Mouse (Mus musculus) hindbrain, embryonic 14.5 days (tissue): ENCODE measurements at regions not wholly inside any gene's neighbourhood (a gene's known extent, or its start where the extent isn't known, plus 50 kb on each side); places are given as distances from the start of the nearest gene placed in this dataset.

Source experiments
- ATAC-seq: fragments of 200-750 bp; cut with Nextera tagmentation; 2 replicates; pipeline ENCODE4 v1.8.0; 2017; ENCODE audit warnings: moderate number of reproducible peaks, mild to moderate bottlenecking, moderate TSS enrichment, moderate library complexity; ENCODE audit not compliant: low FRiP score
- DNase-seq: peaks from one replicate; pipeline ENCODE4 v3.0.0-alpha.2; 2015; ENCODE audit warnings: low spot score
- H3K27ac ChIP-seq: fragments of 300-500 bp; sonication (generic); 2 replicates; pipeline ENCODE4 v1.5.1; 2014; ENCODE audit warnings: mild to moderate bottlenecking, moderate library complexity
- H3K27me3 ChIP-seq: fragments of 300-500 bp; sonication (generic); 2 replicates; pipeline ENCODE4 v1.6.1; 2014; ENCODE audit warnings: mild to moderate bottlenecking, low read length, mixed read lengths; ENCODE audit not compliant: control insufficient read depth, insufficient read depth
- H3K36me3 ChIP-seq: fragments of 300-500 bp; sonication (generic); replicated peaks from 2 replicates; pipeline ENCODE4 v1.6.1; 2014; ENCODE audit not compliant: control insufficient read depth, insufficient read depth
- H3K4me1 ChIP-seq: fragments of 300-500 bp; sonication (generic); replicated peaks from 2 replicates; pipeline ENCODE4 v1.6.1; 2014; ENCODE audit warnings: antibody characterized with exemption, low read length, mixed read lengths; ENCODE audit not compliant: control insufficient read depth, insufficient read depth
- H3K4me2 ChIP-seq: fragments of 300-500 bp; sonication (generic); replicated peaks from 2 replicates; pipeline ENCODE4 v1.6.1; 2014; ENCODE audit warnings: mild to moderate bottlenecking, moderate library complexity
- H3K4me3 ChIP-seq: fragments of 300-500 bp; sonication (generic); replicated peaks from 2 replicates; pipeline ENCODE4 v1.5.1; 2014; ENCODE audit warnings: mild to moderate bottlenecking, low read length
- H3K9ac ChIP-seq: fragments of 300-500 bp; sonication (generic); 2 replicates; pipeline ENCODE4 v1.6.1; 2014
- H3K9me3 ChIP-seq: fragments of 300-500 bp; sonication (generic); 2 replicates; pipeline ENCODE4 v1.6.1; 2016; ENCODE audit warnings: low read length; ENCODE audit not compliant: control insufficient read depth
- WGBS: fragments of 180-500 bp; shearing (Covaris S2); extraction: QIAGEN DNeasy Blood & Tissue Kit; methylation state at CpG from one replicate; pipeline ENCODE4 v1.1.7; 2014; 5-methylcytosine and 5-hydroxymethylcytosine counted together

GRCm38 (mm10) chr6:51208660-51209396 is 223.6 kb upstream of the Nfe2l3 start:
- no peaks in the 10 kb centered on the region for H3K9me3 ChIP-seq
- 1% methylated on average over 6 of the region's 6 CpGs for WGBS
- no peaks in the 10 kb centered on the region for H3K27me3 ChIP-seq
- no peak overlapping the region for H3K9ac ChIP-seq
- DNase-seq (peak; percentile 96), ATAC-seq (peak; percentile 71)
- H3K36me3 ChIP-seq = no peaks in the 10 kb centered on the region
- H3K4me3 ChIP-seq = no peak overlapping the region
- H3K4me2 ChIP-seq = no peak overlapping the region
- peak overlapping the region; percentile 76 for H3K27ac ChIP-seq
- peaks cover 26% of the 10 kb centered on the region for H3K4me1 ChIP-seq

GRCm38 (mm10) chr6:51211418-51211817 is 221.1 kb upstream of the Nfe2l3 start:
- Histone ChIP-seq H3K9me3 (no peaks in the 10 kb centered on the region), H3K4me3 (no peak overlapping the region), H3K4me1 (peaks cover 26% of the 10 kb centered on the region), H3K9ac (no peak overlapping the region), H3K27ac (no peak overlapping the region), H3K36me3 (no peaks in the 10 kb centered on the region), H3K27me3 (no peaks in the 10 kb centered on the region), H3K4me2 (no peak overlapping the region)
- DNase-seq (no peak), ATAC-seq (no peak)
- WGBS = 44% methylated on average over 7 of the region's 7 CpGs

GRCm38 (mm10) chr6:51212216-51212615 is 220.3 kb upstream of the Nfe2l3 start:
- WGBS = 73% methylated on average over 8 of the region's 8 CpGs
- no peaks in the 10 kb centered on the region for H3K27me3 ChIP-seq
- H3K36me3 ChIP-seq = no peaks in the 10 kb centered on the region
- H3K9me3 ChIP-seq = no peaks in the 10 kb centered on the region
- no peak for ATAC-seq
- no peak for DNase-seq
- H3K9ac ChIP-seq = no peak overlapping the region
- no peak overlapping the region for H3K4me2 ChIP-seq
- no peak overlapping the region for H3K27ac ChIP-seq
- H3K4me3 ChIP-seq = no peak overlapping the region
- peaks cover 22% of the 10 kb centered on the region for H3K4me1 ChIP-seq

- Histone ChIP-seq H3K27me3 (no peaks in the 10 kb centered on the region), H3K9me3 (no peaks in the 10 kb centered on the region), H3K9ac (no peak overlapping the region), H3K4me3 (no peak overlapping the region), H3K4me2 (no peak overlapping the region), H3K36me3 (no peaks in the 10 kb centered on the region), H3K27ac (no peak overlapping the region), H3K4me1 (0 out of 2 replicates have a peak, but pooled peaks cover 3% of the 10 kb centered on the region)
- WGBS = 81% methylated on average over 10 of the region's 10 CpGs
- no peak for DNase-seq
- no peak for ATAC-seq
Measured at GRCm38 (mm10) chr6:51215371-51215770, 217.1 kb upstream of the Nfe2l3 start.

- H3K9me3 ChIP-seq = no peaks in the 10 kb centered on the region
- H3K36me3 ChIP-seq = no peaks in the 10 kb centered on the region
- H3K27me3 ChIP-seq = no peaks in the 10 kb centered on the region
- DNase-seq (peak; percentile 72), ATAC-seq (peak; percentile 75; the same call in 1 of the 2 replicates)
- H3K9ac ChIP-seq = no peak overlapping the region
- H3K4me1 ChIP-seq = 0 out of 2 replicates have a peak, but pooled peaks cover 3% of the 10 kb centered on the region
- WGBS = 28% methylated on average over 8 of the region's 8 CpGs
- no peak overlapping the region for H3K4me2 ChIP-seq
- H3K27ac ChIP-seq = no peak overlapping the region
- no peak overlapping the region for H3K4me3 ChIP-seq
Measured at GRCm38 (mm10) chr6:51216472-51216871, 216.0 kb upstream of the Nfe2l3 start.

GRCm38 (mm10) chr6:51219691-51220090 is 212.8 kb upstream of the Nfe2l3 start:
- WGBS = 76% methylated on average over 12 of the region's 12 CpGs
- H3K27me3 ChIP-seq = no peaks in the 10 kb centered on the region
- H3K4me3 ChIP-seq = no peak overlapping the region
- no peaks in the 10 kb centered on the region for H3K36me3 ChIP-seq
- no peak overlapping the region for H3K4me2 ChIP-seq
- no peaks in the 10 kb centered on the region for H3K4me1 ChIP-seq
- ATAC-seq (no peak), DNase-seq (no peak)
- H3K9ac ChIP-seq = no peak overlapping the region
- H3K27ac ChIP-seq = no peak overlapping the region
- no peaks in the 10 kb centered on the region for H3K9me3 ChIP-seq

- H3K4me3 ChIP-seq = no peak overlapping the region
- ATAC-seq (no peak), DNase-seq (no peak)
- no peaks in the 10 kb centered on the region for H3K9me3 ChIP-seq
- H3K27me3 ChIP-seq = no peaks in the 10 kb centered on the region
- no peak overlapping the region for H3K9ac ChIP-seq
- WGBS = 75% methylated on average over 4 of the region's 4 CpGs
- no peak overlapping the region for H3K4me2 ChIP-seq
- no peaks in the 10 kb centered on the region for H3K4me1 ChIP-seq
- no peak overlapping the region for H3K27ac ChIP-seq
- H3K36me3 ChIP-seq = no peaks in the 10 kb centered on the region
Measured at GRCm38 (mm10) chr6:51220778-51221177, 211.7 kb upstream of the Nfe2l3 start.

GRCm38 (mm10) chr6:51236077-51236740 is 196.3 kb upstream of the Nfe2l3 start:
- 95% methylated on average over 11 of the region's 11 CpGs for WGBS
- ATAC-seq (no peak), DNase-seq (no peak)
- Histone ChIP-seq H3K9me3 (peaks cover 1% of the 10 kb centered on the region; the same call in 1 of the 2 replicates), H3K36me3 (no peaks in the 10 kb centered on the region), H3K27me3 (no peaks in the 10 kb centered on the region), H3K4me1 (no peaks in the 10 kb centered on the region), H3K4me3 (no peak overlapping the region), H3K27ac (no peak overlapping the region), H3K9ac (no peak overlapping the region), H3K4me2 (no peak overlapping the region)

GRCm38 (mm10) chr6:51240039-51240438 is 192.4 kb upstream of the Nfe2l3 start:
- H3K27ac ChIP-seq = no peak overlapping the region
- no peaks in the 10 kb centered on the region for H3K27me3 ChIP-seq
- H3K9me3 ChIP-seq = peaks cover 12% of the 10 kb centered on the region
- H3K4me3 ChIP-seq = no peak overlapping the region
- no peak for ATAC-seq
- DNase-seq = no peak
- no peak overlapping the region for H3K4me2 ChIP-seq
- H3K9ac ChIP-seq = no peak overlapping the region
- no peaks in the 10 kb centered on the region for H3K36me3 ChIP-seq
- WGBS = 93% methylated on average over 3 of the region's 3 CpGs
- H3K4me1 ChIP-seq = no peaks in the 10 kb centered on the region
